Mouse (Mus musculus) liver, postnatal 0 days (tissue): Measurements from ENCODE around the gene Lemd1.

Source experiments
- CTCF ChIP-seq: sonication (generic); IDR thresholded peaks from 2 replicates; pipeline ENCODE4 v1.5.1; 2016; ENCODE audit warnings: antibody characterized with exemption, low read depth
- EP300 ChIP-seq: IDR thresholded peaks from 2 replicates; pipeline ENCODE4 v1.6.1; 2016; ENCODE audit warnings: antibody characterized with exemption, low read depth, mild to moderate bottlenecking

- TF ChIP-seq CTCF = no peak
- TF ChIP-seq EP300 = no peak
Observed at GRCm38 (mm10) chr1:132153086-132153690, 38.0 kb upstream of the Lemd1 start.
